Mouse (Mus musculus) adrenal gland (tissue): ENCODE measurements around the gene Fads2.

ENCODE experiments used
- intact Hi-C: fragments of 180-260 bp; cut with DNase I; formaldehyde crosslinking; loops from one replicate; pipeline ENCODE4 v1.15.1; 2025

Gene Fads2

DNA sequence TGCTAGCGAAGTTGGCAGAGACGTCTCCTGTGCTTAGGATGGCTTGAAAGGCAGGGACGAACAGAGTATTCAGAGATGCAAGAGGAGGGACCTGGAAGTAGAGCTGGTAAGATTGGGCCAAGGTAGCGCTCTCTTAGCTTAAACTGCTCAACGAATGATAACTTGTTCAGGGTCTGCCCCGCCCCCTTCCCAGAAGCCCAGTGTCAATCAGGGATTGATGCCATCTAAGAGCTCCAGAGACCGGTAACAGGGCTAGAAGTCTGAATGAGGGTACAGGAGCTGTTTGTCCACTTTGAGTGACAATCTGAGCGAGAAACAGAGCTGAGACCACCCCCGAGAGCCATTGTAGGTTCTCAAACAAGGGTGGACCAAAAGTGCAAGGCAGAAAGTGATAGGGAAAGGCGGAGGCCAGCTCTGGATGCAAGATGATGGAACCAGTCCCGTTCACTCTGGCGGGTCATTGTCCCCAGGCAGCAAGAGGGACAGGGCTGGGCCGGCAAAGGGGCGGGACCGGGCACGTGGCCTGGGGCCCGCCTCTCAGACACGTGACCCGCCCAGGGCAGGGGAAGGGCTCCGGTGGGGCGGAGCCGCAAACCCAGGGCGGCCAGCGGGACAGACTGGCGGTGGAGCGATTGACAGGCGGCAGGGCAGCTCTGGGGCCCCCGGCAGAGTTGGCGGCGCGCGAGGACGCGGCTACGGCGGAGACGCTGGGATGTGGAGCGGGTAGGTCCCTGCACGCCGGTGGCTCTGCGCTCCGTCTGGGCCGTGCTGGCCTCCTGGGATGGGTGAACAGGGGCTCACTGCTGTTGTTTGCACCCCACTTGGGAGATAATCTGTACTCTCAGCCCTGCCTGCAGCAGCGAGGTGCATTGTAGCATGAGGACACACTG, 83.7 kb downstream of the Fads2 start:
- intact Hi-C loops = no loop called here

DNA sequence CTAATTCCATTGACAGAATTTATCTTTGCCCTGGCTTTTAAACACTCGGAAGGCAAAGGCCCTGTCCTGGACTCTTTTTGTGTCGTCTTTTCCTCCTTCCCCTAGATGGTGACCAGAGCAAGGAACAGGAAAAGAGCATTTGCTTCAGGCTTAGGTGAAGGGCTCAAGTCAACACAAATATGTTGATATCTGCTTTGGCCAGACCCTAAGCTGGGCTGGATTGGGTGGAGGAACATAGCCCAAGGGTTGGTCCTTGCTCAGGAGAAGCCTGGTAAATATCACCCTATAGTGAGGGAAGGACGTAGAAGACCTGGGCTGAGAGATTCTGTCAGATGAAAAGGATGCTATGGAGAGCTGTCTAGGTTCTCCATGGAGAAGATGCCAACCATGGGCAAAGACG, 85.4 kb downstream of the Fads2 start:
- intact Hi-C loops = no loop called here

DNA sequence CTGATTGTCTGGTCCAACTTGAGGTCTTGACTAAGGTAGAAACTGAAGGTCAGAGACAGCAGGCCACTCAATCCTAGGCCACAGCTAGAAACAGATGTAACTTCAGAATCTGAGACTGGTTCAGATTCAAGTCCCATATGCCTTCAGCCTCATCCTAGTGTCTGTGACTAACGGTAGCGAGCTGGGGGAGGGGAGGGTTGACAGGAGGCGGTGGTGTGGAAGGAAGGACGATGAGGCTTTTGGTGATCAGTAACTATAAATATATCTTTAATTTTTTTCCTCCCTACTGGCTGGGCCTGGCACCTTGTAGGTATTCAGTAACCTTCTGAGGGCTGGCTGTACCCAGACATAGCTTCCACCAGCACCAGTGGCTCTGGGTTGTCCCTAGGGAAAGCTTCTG, 86.1 kb downstream of the Fads2 start:
- intact Hi-C loops = no loop called here

DNA sequence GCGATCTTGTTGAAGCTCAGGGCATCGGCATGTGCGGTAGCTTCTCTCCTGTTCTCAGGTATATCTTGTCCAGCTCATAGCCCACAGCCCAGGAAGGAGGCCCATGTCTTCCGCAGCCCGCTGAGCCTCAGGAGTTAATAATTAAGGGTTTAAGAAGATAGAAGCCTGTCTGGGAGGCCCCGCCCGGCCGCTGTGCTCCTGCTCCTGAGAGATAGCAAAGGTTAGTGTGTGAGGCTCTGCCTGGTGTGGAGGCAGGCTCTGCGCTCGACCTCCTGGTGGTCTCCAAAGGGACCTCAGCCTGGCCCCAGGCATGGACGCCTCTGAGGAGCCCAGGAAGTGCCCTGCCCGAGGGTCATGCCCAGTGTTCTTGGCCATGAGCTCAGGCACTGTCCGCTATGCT, 86.7 kb downstream of the Fads2 start:
- intact Hi-C loops = no loop called here

DNA sequence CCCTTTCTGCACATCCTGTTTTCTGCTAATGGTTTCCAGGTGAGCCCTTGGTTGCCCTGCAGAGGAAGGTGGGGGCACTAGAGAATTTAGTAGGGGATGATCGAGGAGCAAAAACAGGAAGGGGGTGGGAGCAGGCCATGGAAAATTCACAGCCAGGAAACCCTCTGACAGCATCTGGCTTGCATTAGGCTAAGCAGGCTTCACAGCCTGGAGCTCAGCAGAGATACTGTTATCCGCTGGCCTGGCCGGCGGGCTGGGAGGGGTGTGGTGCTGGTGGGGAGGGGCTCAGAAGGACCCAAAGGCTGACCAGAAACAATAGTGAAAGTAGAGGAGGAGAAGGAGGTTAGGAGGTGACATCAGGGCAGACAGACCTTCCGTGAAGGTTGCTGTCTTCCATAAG, 87.6 kb downstream of the Fads2 start:
- intact Hi-C loops = no loop called here

DNA sequence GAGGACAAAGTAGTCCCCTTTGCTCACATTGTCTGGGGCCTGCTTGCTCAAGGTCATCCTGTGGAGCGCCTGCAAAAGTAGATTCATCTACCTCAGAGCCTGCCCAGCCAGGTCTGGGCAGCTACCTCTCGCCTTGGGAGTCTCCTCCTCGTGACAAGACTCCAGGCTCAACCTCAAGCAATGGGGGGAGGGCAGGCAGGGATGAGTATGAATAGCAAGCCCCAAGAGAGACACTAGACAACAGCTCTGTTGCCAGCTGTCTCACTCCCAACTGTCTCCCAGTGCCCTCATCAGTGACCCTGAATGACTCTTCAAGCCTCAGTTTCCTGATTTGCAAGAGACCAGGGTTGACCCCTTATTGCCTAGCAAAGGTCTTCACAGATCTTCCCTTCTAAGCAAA, 88.2 kb downstream of the Fads2 start:
- intact Hi-C loops = no loop called here

DNA sequence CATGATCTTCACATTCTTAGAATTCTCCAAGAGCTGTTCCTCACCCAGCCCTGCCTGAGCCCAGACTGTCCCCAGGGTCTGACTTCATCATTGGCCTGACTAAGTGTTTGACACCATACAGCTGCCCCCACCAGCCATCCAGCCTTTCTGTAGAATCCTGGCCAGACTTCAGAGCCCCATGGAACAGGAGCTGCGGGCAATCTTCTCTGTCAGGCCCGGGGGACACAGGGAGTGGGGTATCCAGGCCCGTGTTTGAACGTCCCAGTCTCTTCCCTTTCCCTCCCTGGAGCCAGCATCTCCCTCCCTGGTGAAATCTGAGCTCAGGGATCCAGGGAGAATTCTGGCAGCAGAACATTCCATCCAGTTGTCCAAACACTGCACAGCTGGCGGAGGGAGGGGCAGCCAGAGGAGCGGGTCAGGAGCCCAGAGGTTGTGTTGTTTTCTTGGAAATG, 88.7 kb downstream of the Fads2 start:
- intact Hi-C loops = no loop called here
